Mouse (Mus musculus): ENCODE measurements at regions not wholly inside any gene's neighbourhood (a gene's known extent, or its start where the extent isn't known, plus 50 kb on each side); places are given as distances from the start of the nearest gene placed in this dataset.
A peak's percentile ranks its signal among the peaks of the same experiment; 100 is the strongest.

- no peak for DNase-seq (ENCODE audit: low read depth, low spot score)
Measured at GRCm38 (mm10) chr13:31330731-31331130, 225.2 kb upstream of the Foxq1 start.

- DNase-seq (ENCODE audit: low read depth, low spot score), result no peak
Measured at GRCm38 (mm10) chr13:31334981-31335380, 221.0 kb upstream of the Foxq1 start.

GRCm38 (mm10) chr13:31337631-31338030 is 218.3 kb upstream of the Foxq1 start:
- peak; percentile 17 for DNase-seq (ENCODE audit: low read depth, low spot score)

GRCm38 (mm10) chr13:31339386-31339785 is 216.5 kb upstream of the Foxq1 start:
- no peak for DNase-seq (ENCODE audit: low read depth, low spot score)

- DNase-seq (ENCODE audit: low read depth, low spot score), result no peak
Measured at GRCm38 (mm10) chr13:31339901-31340300, 216.0 kb upstream of the Foxq1 start.

- DNase-seq (ENCODE audit: low read depth, low spot score), result no peak
Measured at GRCm38 (mm10) chr13:31340363-31340948, 215.5 kb upstream of the Foxq1 start.

GRCm38 (mm10) chr13:31341282-31342100 is 214.4 kb upstream of the Foxq1 start:
- DNase-seq (ENCODE audit: low read depth, low spot score), result no peak

GRCm38 (mm10) chr13:31346205-31346604 is 209.7 kb upstream of the Foxq1 start:
- DNase-seq (ENCODE audit: low read depth, low spot score), result no peak

- DNase-seq (ENCODE audit: low read depth, low spot score), result no peak
Measured at GRCm38 (mm10) chr13:31347000-31347399, 208.9 kb upstream of the Foxq1 start.

GRCm38 (mm10) chr13:31349671-31350070 is 206.3 kb upstream of the Foxq1 start:
- DNase-seq (ENCODE audit: low read depth, low spot score), result no peak

- DNase-seq (ENCODE audit: low read depth, low spot score), result no peak
Measured at GRCm38 (mm10) chr13:31351481-31351880, 204.5 kb upstream of the Foxq1 start.

GRCm38 (mm10) chr13:31352825-31353224 is 203.1 kb upstream of the Foxq1 start:
- DNase-seq (ENCODE audit: low read depth, low spot score), result no peak

GRCm38 (mm10) chr13:31359353-31359752 is 196.6 kb upstream of the Foxq1 start:
- DNase-seq (ENCODE audit: low read depth, low spot score), result no peak

- peak; percentile 43 for DNase-seq (ENCODE audit: low read depth, low spot score)
Measured at GRCm38 (mm10) chr13:31362386-31362785, 193.5 kb upstream of the Foxq1 start.

- DNase-seq (ENCODE audit: low read depth, low spot score), result no peak
Measured at GRCm38 (mm10) chr13:31364369-31364768, 191.6 kb upstream of the Foxq1 start.

GRCm38 (mm10) chr13:31367226-31367625 is 188.7 kb upstream of the Foxq1 start:
- DNase-seq (ENCODE audit: low read depth, low spot score), result no peak

GRCm38 (mm10) chr13:31369182-31369581 is 186.8 kb upstream of the Foxq1 start:
- no peak for DNase-seq (ENCODE audit: low read depth, low spot score)

- DNase-seq (ENCODE audit: low read depth, low spot score), result peak; percentile 21
Measured at GRCm38 (mm10) chr13:31370873-31371272, 185.1 kb upstream of the Foxq1 start.

- no peak for DNase-seq (ENCODE audit: low read depth, low spot score)
Measured at GRCm38 (mm10) chr13:31374006-31374405, 181.9 kb upstream of the Foxq1 start.

GRCm38 (mm10) chr13:31393421-31394215 is 162.3 kb upstream of the Foxq1 start:
- no peak for DNase-seq (ENCODE audit: low read depth, low spot score)

GRCm38 (mm10) chr13:31396216-31396910 is 159.6 kb upstream of the Foxq1 start:
- no peak for DNase-seq (ENCODE audit: low read depth, low spot score)

- DNase-seq (ENCODE audit: low read depth, low spot score), result peak; percentile 69
Measured at GRCm38 (mm10) chr13:31397246-31397645, 158.7 kb upstream of the Foxq1 start.

Data from forelimb bud, embryonic 11.5 days (tissue).